ENCODE assay signal across 7 mouse cellular contexts in genomic region chr12:24716721-24717301, GRCm38 (mm10). TPM values are rescaled to one million over a fixed set of nuclear protein-coding genes. Genes with fewer than 3 reads are reported as not detected.
DNase-seq lines count a peak whose midpoint lies in the region; ATAC-seq and TF ChIP-seq lines count a peak whose summit lies in the region.

No protein-coding gene starts in this region.

- H3K9me3 ChIP-seq in forebrain, embryonic 16.5 days (ENCODE audit: control insufficient read depth, low read length), result no peaks in the 10 kb centered on the region
- H3K9me3 ChIP-seq in kidney, embryonic 15.5 days (replicated peaks), result no peaks in the 10 kb centered on the region
- no peaks in the 10 kb centered on the region for H3K9me3 ChIP-seq in lung, embryonic 14.5 days (ENCODE audit: low read depth, low read length)

- no peak for TF ChIP-seq POLR2A in brain, embryonic 14.5 days (IDR thresholded peaks at IDR 0.05; ENCODE audit: borderline replicate concordance, extremely low read depth, insufficient read depth, insufficient read length, poor library complexity, severe bottlenecking)

- ATAC-seq in forebrain, embryonic 16.5 days, result peak; percentile 68
- peak; percentile 63; the same call in 1 of the 2 replicates for ATAC-seq in kidney, embryonic 15.5 days (replicated peaks; ENCODE audit: low FRiP score)
- peak; percentile 58; the same call in 1 of the 2 replicates for ATAC-seq in lung, embryonic 14.5 days (ENCODE audit: insufficient read depth)

- no peak overlapping the region for H3K27ac ChIP-seq in forebrain, embryonic 16.5 days (ENCODE audit: low read length)
- H3K27ac ChIP-seq in kidney, embryonic 15.5 days, result no peak overlapping the region
- no peak overlapping the region for H3K27ac ChIP-seq in lung, embryonic 14.5 days (ENCODE audit: low read depth)

- TF ChIP-seq CTCF in brain, embryonic 14.5 days (IDR thresholded peaks at IDR 0.05; ENCODE audit: borderline replicate concordance, extremely low read depth, insufficient read depth, insufficient read length), result peak; percentile 92
- peak; percentile 90 for TF ChIP-seq CTCF in lung, embryonic 14.5 days (IDR thresholded peaks at IDR 0.05; ENCODE audit: low read depth)

- H3K27me3 ChIP-seq in forebrain, embryonic 16.5 days (replicated peaks; ENCODE audit: control insufficient read depth, insufficient read depth, low read length), result no peaks in the 10 kb centered on the region
- H3K27me3 ChIP-seq in kidney, embryonic 15.5 days, result no peaks in the 10 kb centered on the region
- H3K27me3 ChIP-seq in lung, embryonic 14.5 days (ENCODE audit: insufficient read depth, low read length), result no peaks in the 10 kb centered on the region

- no peak overlapping the region for H3K4me3 ChIP-seq in forebrain, embryonic 16.5 days (replicated peaks; ENCODE audit: low read length)
- H3K4me3 ChIP-seq in kidney, embryonic 15.5 days (replicated peaks), result no peak overlapping the region
- no peak overlapping the region for H3K4me3 ChIP-seq in lung, embryonic 14.5 days (ENCODE audit: low read depth, low read length)

- 50% methylated on average over 4 of the region's 4 CpGs for WGBS in forebrain, embryonic 16.5 days
- WGBS in kidney, embryonic 15.5 days, result 53% methylated on average over 4 of the region's 4 CpGs
- WGBS in lung, embryonic 14.5 days, result 41% methylated on average over 4 of the region's 4 CpGs

- H3K9ac ChIP-seq in forebrain, embryonic 16.5 days (replicated peaks; ENCODE audit: low read depth, low read length), result no peak overlapping the region
- H3K9ac ChIP-seq in kidney, embryonic 15.5 days, result no peak overlapping the region
- no peak overlapping the region for H3K9ac ChIP-seq in lung, embryonic 14.5 days

- no peak overlapping the region for H3K4me2 ChIP-seq in forebrain, embryonic 16.5 days (ENCODE audit: low read length)
- H3K4me2 ChIP-seq in kidney, embryonic 15.5 days, result no peak overlapping the region
- H3K4me2 ChIP-seq in lung, embryonic 14.5 days, result no peak overlapping the region

- peak; percentile 64 for DNase-seq in 3T3-L1 (ENCODE audit: low read depth, low spot score)
- peak; percentile 61 for DNase-seq in A20 (ENCODE audit: low read depth, low spot score)
- DNase-seq in brain, embryonic 14.5 days (ENCODE audit: low read depth), result peak; percentile 57
- DNase-seq in lung, embryonic 14.5 days, result peak; percentile 68
- peak; percentile 74 for DNase-seq in retina, embryonic 14.5 days (ENCODE audit: low spot score)

- peaks cover 2% of the 10 kb centered on the region; the same call in 1 of the 2 replicates for H3K36me3 ChIP-seq in forebrain, embryonic 16.5 days (ENCODE audit: control insufficient read depth, insufficient read depth)
- peaks cover 31% of the 10 kb centered on the region for H3K36me3 ChIP-seq in kidney, embryonic 15.5 days
- peaks cover 32% of the 10 kb centered on the region for H3K36me3 ChIP-seq in lung, embryonic 14.5 days (ENCODE audit: insufficient read depth)

- H3K4me1 ChIP-seq in forebrain, embryonic 16.5 days (replicated peaks; ENCODE audit: control insufficient read depth, insufficient read depth, low read length), result no peaks in the 10 kb centered on the region; the same call in 1 of the 2 replicates
- H3K4me1 ChIP-seq in kidney, embryonic 15.5 days, result peaks cover 9% of the 10 kb centered on the region; the same call in 1 of the 2 replicates
- no peaks in the 10 kb centered on the region for H3K4me1 ChIP-seq in lung, embryonic 14.5 days (ENCODE audit: insufficient read depth)

RNA-seq across cellular contexts. Expression of gene Rrm2, which starts 8.8 kb away (rescaled TPM):
- polyA plus RNA-seq in brain, embryonic 14.5 days (2012; rRNA removed), result 38.1 and 47.0 TPM in 2 replicates
- 138 and 169 TPM in 2 replicates for polyA plus RNA-seq in forebrain, embryonic 16.5 days (2015; fragmentation: Nextera tagmentation; extraction: Ambion mirVana)
- 246 and 248 TPM in 2 replicates for polyA plus RNA-seq in kidney, embryonic 15.5 days (2015; fragmentation: Nextera tagmentation; extraction: Ambion mirVana)
- 219 and 221 TPM in 2 replicates for polyA plus RNA-seq in lung, embryonic 14.5 days (2014; fragmentation: Nextera tagmentation; extraction: Ambion mirVana)

RNA-seq across cellular contexts. Expression of gene Cys1, which starts 35.2 kb away (rescaled TPM):
- polyA plus RNA-seq in brain, embryonic 14.5 days (2012; rRNA removed), result 1.5 and 2.2 TPM in 2 replicates
- polyA plus RNA-seq in forebrain, embryonic 16.5 days (2015; fragmentation: Nextera tagmentation; extraction: Ambion mirVana), result 2.1 TPM in 2 replicates
- polyA plus RNA-seq in kidney, embryonic 15.5 days (2015; fragmentation: Nextera tagmentation; extraction: Ambion mirVana), result 10.8 and 11.9 TPM in 2 replicates
- polyA plus RNA-seq in lung, embryonic 14.5 days (2014; fragmentation: Nextera tagmentation; extraction: Ambion mirVana), result 1.3 and 2.4 TPM in 2 replicates
